Mouse (Mus musculus) stomach, embryonic 16.5 days (tissue): Measurements from ENCODE around the gene Tpd52l2. TPM values are rescaled to one million over a fixed set of nuclear protein-coding genes. Genes with fewer than 3 reads are reported as not detected.
A peak's percentile ranks its signal among the peaks of the same experiment; 100 is the strongest.

ENCODE experiments used
- ATAC-seq: fragments of 200-750 bp; cut with Nextera tagmentation; 2 replicates; pipeline ENCODE4 v1.8.0; 2017; ENCODE audit warnings: moderate number of reproducible peaks, moderate TSS enrichment; ENCODE audit not compliant: insufficient read depth, low FRiP score
- H3K27ac ChIP-seq: fragments of 300-500 bp; sonication (generic); 2 replicates; pipeline ENCODE4 v1.5.1; 2014; ENCODE audit warnings: low read length
- H3K27me3 ChIP-seq: fragments of 300-500 bp; sonication (generic); 2 replicates; pipeline ENCODE4 v1.6.1; 2014; ENCODE audit warnings: low read length, control low read depth, mixed read lengths; ENCODE audit not compliant: control insufficient read depth, insufficient read depth
- H3K36me3 ChIP-seq: fragments of 300-500 bp; sonication (generic); 2 replicates; pipeline ENCODE4 v1.6.1; 2014; ENCODE audit warnings: low read length; ENCODE audit not compliant: control insufficient read depth, insufficient read depth
- H3K4me1 ChIP-seq: fragments of 300-500 bp; sonication (generic); 2 replicates; pipeline ENCODE4 v1.6.1; 2014; ENCODE audit warnings: low read length, control low read depth, mixed read lengths; ENCODE audit not compliant: control insufficient read depth, insufficient read depth
- H3K4me2 ChIP-seq: fragments of 300-500 bp; sonication (generic); 2 replicates; pipeline ENCODE4 v1.6.1; 2014; ENCODE audit warnings: low read depth, low read length, mixed read lengths
- H3K4me3 ChIP-seq: fragments of 300-500 bp; sonication (generic); replicated peaks from 2 replicates; pipeline ENCODE4 v1.5.1; 2014; ENCODE audit warnings: mild to moderate bottlenecking, low read length
- H3K9ac ChIP-seq: fragments of 300-500 bp; sonication (generic); 2 replicates; pipeline ENCODE4 v1.6.1; 2014; ENCODE audit warnings: low read length
- H3K9me3 ChIP-seq: fragments of 300-500 bp; sonication (generic); replicated peaks from 2 replicates; pipeline ENCODE4 v1.6.1; 2016; ENCODE audit warnings: low read length, control low read depth; ENCODE audit not compliant: control insufficient read depth
- WGBS: fragments of 180-500 bp; shearing (Covaris S2); extraction: QIAGEN DNeasy Blood & Tissue Kit; methylation state at CpG from one replicate; pipeline ENCODE4 v1.1.7; 2014; 5-methylcytosine and 5-hydroxymethylcytosine counted together
- polyA plus RNA-seq: library from polyadenylated mRNA; unstranded; fragments of >200 nt; fragmentation: Nextera tagmentation; extraction: Ambion mirVana; gene quantifications from 2 replicates; pipeline ENCODE4 v1.2.1, GENCODE M21; 2015

Tpd52l2 gene
- polyA plus RNA-seq, 1 experiment from 2014 or later, result 142 TPM

DNA sequence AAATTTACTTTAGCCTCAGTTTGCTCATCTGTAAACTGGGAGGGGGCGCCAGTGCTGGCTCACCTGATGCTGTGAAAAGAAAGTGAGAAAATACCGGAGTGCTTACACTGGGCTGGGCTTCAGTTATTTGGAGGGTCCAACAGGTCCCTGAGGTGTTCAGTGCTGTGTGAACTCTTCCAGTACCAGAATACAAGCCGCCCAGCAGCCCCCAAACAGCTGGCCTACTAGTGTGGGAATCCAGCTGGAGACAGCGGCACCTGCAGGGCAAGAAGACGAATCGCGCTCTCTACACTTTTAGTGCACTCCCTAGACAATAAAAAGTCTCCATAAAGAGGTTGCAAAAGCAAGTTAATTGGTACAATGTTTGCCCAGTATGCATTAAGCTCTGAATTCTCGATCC lies 661 bp upstream of the Tpd52l2 start:
- peak; percentile 41 for ATAC-seq
- no peaks in the 10 kb centered on the region for H3K9me3 ChIP-seq
- H3K4me2 ChIP-seq, result peak overlapping the region; percentile 83
- peaks cover 8% of the 10 kb centered on the region for H3K4me1 ChIP-seq
- WGBS, result 13% methylated on average over 8 of the region's 8 CpGs
- H3K27ac ChIP-seq, result peak overlapping the region; percentile 95
- 0 out of 2 replicates have a peak, but pooled peaks cover under 1% of the 10 kb centered on the region for H3K36me3 ChIP-seq
- peak overlapping the region; percentile 70 for H3K9ac ChIP-seq
- peak overlapping the region; percentile 84 for H3K4me3 ChIP-seq
- H3K27me3 ChIP-seq, result no peaks in the 10 kb centered on the region

DNA sequence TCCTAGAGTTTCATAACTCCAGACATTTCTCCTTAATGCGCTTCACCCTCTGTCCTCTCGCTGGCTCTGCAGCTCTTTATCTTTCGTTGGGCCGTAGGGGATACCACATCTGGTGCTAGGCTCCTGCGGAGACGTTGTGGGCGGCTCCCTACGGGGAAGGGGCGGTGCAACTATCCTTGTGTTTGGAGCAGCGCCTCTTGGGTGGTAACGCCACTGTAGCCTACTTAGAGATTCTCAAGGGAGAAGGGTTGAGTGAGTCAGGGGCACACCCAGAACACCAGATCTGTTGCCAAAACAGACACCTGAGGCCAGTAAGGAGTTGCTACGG lies 570 bp downstream of the Tpd52l2 start:
- peak; percentile 75; the same call in 1 of the 2 replicates for ATAC-seq
- H3K9me3 ChIP-seq, result no peaks in the 10 kb centered on the region
- H3K9ac ChIP-seq, result peak overlapping the region; percentile 85
- H3K4me2 ChIP-seq, result peak overlapping the region; percentile 84
- H3K4me3 ChIP-seq, result peak overlapping the region; percentile 84
- peak overlapping the region; percentile 95 for H3K27ac ChIP-seq
- no peaks in the 10 kb centered on the region for H3K27me3 ChIP-seq
- peaks cover 8% of the 10 kb centered on the region for H3K4me1 ChIP-seq
- 0% methylated on average over 12 of the region's 12 CpGs for WGBS
- peaks cover 12% of the 10 kb centered on the region; the same call in 1 of the 2 replicates for H3K36me3 ChIP-seq

GRCm38 (mm10) chr2:181498644-181499043 lies 1.7 kb downstream of the Tpd52l2 start:
- WGBS, result 63% methylated on average over 4 of the region's 4 CpGs
- no peak overlapping the region for H3K9ac ChIP-seq
- ATAC-seq, result no peak
- H3K27ac ChIP-seq, result no peak overlapping the region
- H3K36me3 ChIP-seq, result peaks cover 13% of the 10 kb centered on the region; the same call in 1 of the 2 replicates
- no peaks in the 10 kb centered on the region for H3K9me3 ChIP-seq
- H3K4me3 ChIP-seq, result no peak overlapping the region
- H3K4me2 ChIP-seq, result no peak overlapping the region
- no peaks in the 10 kb centered on the region for H3K27me3 ChIP-seq
- peaks cover 8% of the 10 kb centered on the region for H3K4me1 ChIP-seq

- Histone ChIP-seq H3K4me3 (no peak overlapping the region), H3K9me3 (no peaks in the 10 kb centered on the region), H3K4me1 (no peaks in the 10 kb centered on the region), H3K4me2 (no peak overlapping the region), H3K27ac (no peak overlapping the region), H3K9ac (no peak overlapping the region), H3K36me3 (peaks cover 33% of the 10 kb centered on the region), H3K27me3 (no peaks in the 10 kb centered on the region)
- ATAC-seq, result no peak
- WGBS, result 89% methylated on average over 2 of the region's 2 CpGs
Observed at GRCm38 (mm10) chr2:181509191-181509590, 12.2 kb downstream of the Tpd52l2 start.

DNA sequence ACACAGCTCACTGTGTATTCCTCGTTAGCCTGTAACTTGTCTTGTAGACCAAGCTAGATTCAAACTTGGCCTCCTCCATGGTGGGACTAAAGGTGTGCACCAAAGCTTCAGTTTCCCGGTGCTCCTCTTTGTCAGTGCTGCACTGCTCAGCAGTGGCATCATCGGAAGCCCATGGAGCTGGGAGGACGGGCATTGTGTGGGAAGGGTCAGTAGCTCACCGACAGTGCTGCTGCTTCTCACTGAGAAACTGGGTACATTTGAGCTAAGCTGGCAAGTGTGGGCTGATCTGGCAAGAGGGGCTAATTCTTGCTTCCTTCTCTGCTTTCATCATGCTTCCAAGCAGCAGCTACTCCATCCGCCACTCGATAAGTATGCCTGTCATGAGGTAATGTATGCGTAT lies 14.3 kb downstream of the Tpd52l2 start:
- WGBS, result 95% methylated on average over 8 of the region's 8 CpGs
- Histone ChIP-seq H3K4me3 (no peak overlapping the region), H3K27me3 (no peaks in the 10 kb centered on the region), H3K27ac (no peak overlapping the region), H3K9me3 (no peaks in the 10 kb centered on the region), H3K4me2 (no peak overlapping the region), H3K4me1 (no peaks in the 10 kb centered on the region), H3K9ac (no peak overlapping the region), H3K36me3 (peaks cover 27% of the 10 kb centered on the region)
- no peak for ATAC-seq

DNA sequence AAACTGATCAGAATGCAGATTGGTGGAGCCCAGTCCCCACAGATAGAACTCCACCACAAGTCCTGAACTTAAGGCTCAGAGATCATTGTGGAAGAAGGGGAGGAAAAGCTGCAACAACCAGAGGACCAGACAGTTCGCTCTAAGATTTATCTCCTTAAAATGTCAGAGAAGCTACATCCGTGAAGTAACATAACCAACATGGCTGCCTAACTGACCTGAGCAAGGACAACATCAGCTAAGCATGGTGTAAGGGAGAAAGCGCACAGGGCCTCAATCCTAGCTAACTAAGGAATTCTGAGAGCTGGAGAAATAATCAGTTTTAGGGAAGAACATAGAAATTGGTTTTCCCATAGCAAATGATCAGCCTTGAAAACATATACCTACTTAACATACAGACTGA lies 22.3 kb downstream of the Tpd52l2 start:
- peak overlapping the region; percentile 98 for H3K27ac ChIP-seq
- H3K4me1 ChIP-seq, result peaks cover 23% of the 10 kb centered on the region
- H3K4me3 ChIP-seq, result peak overlapping the region; percentile 97
- H3K27me3 ChIP-seq, result no peaks in the 10 kb centered on the region
- no peak for ATAC-seq
- H3K9me3 ChIP-seq, result no peaks in the 10 kb centered on the region
- peaks cover 2% of the 10 kb centered on the region for H3K36me3 ChIP-seq
- H3K9ac ChIP-seq, result peak overlapping the region; percentile 96; the same call in 1 of the 2 replicates
- H3K4me2 ChIP-seq, result peak overlapping the region; percentile 69
- 67% methylated on average over 3 of the region's 3 CpGs for WGBS

DNA sequence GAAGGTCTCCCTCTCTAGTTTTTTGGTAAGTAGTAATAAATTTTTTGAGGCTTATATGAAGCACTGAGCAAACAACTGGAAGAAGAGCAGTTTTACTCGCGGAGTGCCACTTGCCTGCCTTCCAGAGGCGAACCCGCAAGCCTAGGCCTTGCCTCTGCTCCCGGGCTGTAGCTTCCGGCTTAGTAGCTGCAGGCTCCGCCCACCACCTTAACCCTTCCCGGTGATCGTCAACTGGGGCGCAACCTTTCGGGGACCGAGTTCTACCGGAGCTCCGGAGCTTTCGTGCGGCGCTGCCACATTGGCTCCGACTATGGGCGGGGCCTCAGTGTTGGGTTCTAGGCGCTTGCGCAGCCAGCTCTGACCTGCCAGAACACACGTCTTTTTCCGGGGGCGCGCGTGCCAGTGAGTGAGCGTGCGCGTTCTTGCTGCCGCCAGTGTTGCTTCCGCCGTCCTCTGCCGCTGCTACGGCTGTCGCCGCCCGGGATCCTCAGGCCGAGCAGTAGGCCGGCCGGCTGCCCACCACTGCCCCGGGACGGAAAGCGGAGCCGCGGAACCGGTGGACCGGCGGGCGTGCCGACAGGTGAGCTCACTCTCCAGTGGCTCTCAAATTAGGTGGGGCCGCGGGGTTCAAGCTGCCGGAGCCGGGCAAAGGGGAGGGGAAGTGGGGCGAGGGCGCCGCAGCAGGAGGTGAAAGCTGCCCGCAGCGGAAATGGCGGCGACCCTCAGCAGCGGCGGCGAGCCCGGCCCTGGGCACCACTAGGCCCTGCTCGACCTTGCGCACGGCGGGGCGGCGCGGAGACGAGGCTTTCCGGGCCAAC lies 23.4 kb downstream of the Tpd52l2 start, which contains the start of gene Dnajc5:
TSS of gene Dnajc5 (plus strand) at position 368 of the 818 bp plus-strand sequence.
- ATAC-seq, result peak; percentile 97
- H3K36me3 ChIP-seq, result no peaks in the 10 kb centered on the region; the same call in none of the 2 replicates

DNA sequence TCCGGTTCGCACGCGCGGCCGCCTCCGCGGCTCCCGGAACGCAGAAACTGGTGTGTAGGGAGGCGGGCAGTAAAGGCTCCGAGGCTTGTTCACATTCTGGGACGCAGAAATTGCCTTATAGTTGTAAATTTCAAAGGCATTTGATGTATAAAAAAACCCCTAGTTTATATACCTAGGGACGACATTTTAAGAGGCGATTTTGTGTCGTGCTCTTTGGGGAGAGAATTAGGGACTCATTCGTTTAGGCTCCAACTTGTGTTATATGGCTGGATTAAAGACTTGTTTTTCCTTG lies 23.9 kb downstream of the Tpd52l2 start:
- H3K9me3 ChIP-seq, result no peaks in the 10 kb centered on the region
- H3K4me1 ChIP-seq, result peaks cover 27% of the 10 kb centered on the region
- H3K9ac ChIP-seq, result peak overlapping the region; percentile 96
- under 1% methylated on average over 17 of the region's 17 CpGs for WGBS
- peak overlapping the region; percentile 98 for H3K27ac ChIP-seq
- no peaks in the 10 kb centered on the region for H3K27me3 ChIP-seq
- no peaks in the 10 kb centered on the region; the same call in none of the 2 replicates for H3K36me3 ChIP-seq
- peak overlapping the region; percentile 70 for H3K4me2 ChIP-seq
- no peak for ATAC-seq
- H3K4me3 ChIP-seq, result peak overlapping the region; percentile 97

More for the DNA sequence above, 23.4 kb downstream of the Tpd52l2 start, which contains the start of gene Dnajc5:
- Histone ChIP-seq H3K9me3 (no peaks in the 10 kb centered on the region), H3K27ac (peak within 1 kb of the TSS; percentile 98), H3K27me3 (no peaks in the 10 kb centered on the region), H3K4me2 (peak within 1 kb of the TSS; percentile 70), H3K4me3 (peak within 1 kb of the TSS; percentile 97), H3K4me1 (peaks cover 27% of the 10 kb centered on the region), H3K9ac (peak within 1 kb of the TSS; percentile 96)
- WGBS, result under 1% methylated on average over 74 of the region's 74 CpGs

- WGBS, result 38% methylated on average over 10 of the region's 10 CpGs
Observed at GRCm38 (mm10) chr2:181521491-181521890, 24.5 kb downstream of the Tpd52l2 start.

More at GRCm38 (mm10) chr2:181521491-181521890, 24.5 kb downstream of the Tpd52l2 start:
- Histone ChIP-seq H3K9ac (peak overlapping the region; percentile 62), H3K4me2 (peak overlapping the region; percentile 70), H3K27ac (no peak overlapping the region), H3K9me3 (no peaks in the 10 kb centered on the region), H3K27me3 (no peaks in the 10 kb centered on the region), H3K36me3 (no peaks in the 10 kb centered on the region; the same call in none of the 2 replicates), H3K4me3 (peak overlapping the region; percentile 97), H3K4me1 (peaks cover 27% of the 10 kb centered on the region)
- ATAC-seq, result no peak
